Mouse (Mus musculus) spleen, adult 18-20 months (tissue): Measurements from ENCODE around the gene Lix1.

Experiments used
- DNase-seq, 2 experiments: peaks; one replicate each; pipeline ENCODE4 v3.0.0; 2022; ENCODE audit warnings: mixed read lengths in 2 of 2

Gene Lix1

GRCm38 (mm10) chr17:17402222-17403004, at the start of gene Lix1:
Gene Lix1 (plus strand): TSS chr17:17402672.
- no peak for DNase-seq

- DNase-seq, result no peak
Observed at GRCm38 (mm10) chr17:17373550-17373917, 28.9 kb upstream of the Lix1 start.

- DNase-seq, result peak; percentile 90 to 93
Observed at GRCm38 (mm10) chr17:17373918-17374910, 28.3 kb upstream of the Lix1 start, which contains the start of gene Riok2. Gene Riok2 (plus strand): TSS chr17:17374309.

GRCm38 (mm10) chr17:17375581-17375980, 26.9 kb upstream of the Lix1 start:
- no peak for DNase-seq

- no peak for DNase-seq
Observed at GRCm38 (mm10) chr17:17383703-17384102, 18.8 kb upstream of the Lix1 start.

- no peak for DNase-seq
Observed at GRCm38 (mm10) chr17:17384502-17384901, 18.0 kb upstream of the Lix1 start.

- DNase-seq, result no peak
Observed at GRCm38 (mm10) chr17:17386117-17386516, 16.4 kb upstream of the Lix1 start.

GRCm38 (mm10) chr17:17391823-17392222, 10.6 kb upstream of the Lix1 start:
- no peak for DNase-seq

GRCm38 (mm10) chr17:17392863-17393262, 9.6 kb upstream of the Lix1 start:
- no peak for DNase-seq

- no peak for DNase-seq
Observed at GRCm38 (mm10) chr17:17393300-17393699, 9.2 kb upstream of the Lix1 start.

GRCm38 (mm10) chr17:17394336-17394735, 8.1 kb upstream of the Lix1 start:
- peak; percentile 31 to 76 for DNase-seq

- no peak for DNase-seq
Observed at GRCm38 (mm10) chr17:17396869-17397268, 5.6 kb upstream of the Lix1 start.

GRCm38 (mm10) chr17:17398664-17399063, 3.8 kb upstream of the Lix1 start:
- DNase-seq, result no peak

- DNase-seq, result no peak
Observed at GRCm38 (mm10) chr17:17403038-17403437, 566 bp downstream of the Lix1 start.

- no peak for DNase-seq
Observed at GRCm38 (mm10) chr17:17403578-17404112, 1.2 kb downstream of the Lix1 start.

- no peak for DNase-seq
Observed at GRCm38 (mm10) chr17:17404811-17405544, 2.5 kb downstream of the Lix1 start.

- no peak for DNase-seq
Observed at GRCm38 (mm10) chr17:17405606-17406005, 3.1 kb downstream of the Lix1 start.

GRCm38 (mm10) chr17:17408137-17408536, 5.7 kb downstream of the Lix1 start:
- DNase-seq, result no peak

GRCm38 (mm10) chr17:17408720-17409478, 6.4 kb downstream of the Lix1 start:
- DNase-seq, result no peak

- no peak for DNase-seq
Observed at GRCm38 (mm10) chr17:17409601-17410000, 7.1 kb downstream of the Lix1 start.

- DNase-seq, result no peak
Observed at GRCm38 (mm10) chr17:17411443-17411842, 9.0 kb downstream of the Lix1 start.

- no peak for DNase-seq
Observed at GRCm38 (mm10) chr17:17412176-17412575, 9.7 kb downstream of the Lix1 start.
